Mouse (Mus musculus): ENCODE measurements around the gene Nrsn1.
"Not testable (repeated sequence)": the region's sequence is repeated elsewhere in the genome, so short reads cannot be mapped to it uniquely, and the experiment has no call there.

Nrsn1 gene

GRCm38 (mm10) chr13:25270402-25270801 is at the start of gene Nrsn1:
Nrsn1 (minus strand) TSS chr13:25270502.
- DNase-seq, result not testable (repeated sequence)

- DNase-seq, result no peak
Measured at GRCm38 (mm10) chr13:25312059-25312458, 41.8 kb upstream of the Nrsn1 start.

GRCm38 (mm10) chr13:25310068-25310467 is 39.8 kb upstream of the Nrsn1 start:
- DNase-seq, result no peak

DNA sequence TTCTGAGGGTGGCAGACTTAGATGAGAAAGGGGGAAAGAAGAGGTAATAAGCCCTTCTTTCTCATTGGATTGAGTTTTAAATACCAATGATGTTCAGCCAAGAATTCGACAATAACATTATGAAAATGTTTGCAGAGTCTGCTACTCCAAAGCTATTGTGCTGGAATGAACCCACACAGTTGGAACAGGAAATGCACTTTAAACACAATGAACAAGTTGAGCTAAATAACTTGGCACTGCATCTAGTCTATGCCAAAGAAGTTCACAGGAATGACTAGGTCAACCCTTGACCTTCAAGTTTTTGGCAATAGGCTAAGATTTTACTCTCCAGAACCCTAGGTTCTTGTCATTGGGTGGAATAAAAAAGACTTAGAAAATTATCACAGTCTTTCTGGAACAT is 18.4 kb upstream of the Nrsn1 start:
- DNase-seq, result no peak

GRCm38 (mm10) chr13:25274934-25275565 is 4.7 kb upstream of the Nrsn1 start:
- DNase-seq, result no peak

- DNase-seq, result no peak
Measured at GRCm38 (mm10) chr13:25272189-25272588, 1.9 kb upstream of the Nrsn1 start.

- peak in 1 of 2 experiments; percentile 1 for DNase-seq
Measured at GRCm38 (mm10) chr13:25269569-25270268, 583 bp downstream of the Nrsn1 start.

DNA sequence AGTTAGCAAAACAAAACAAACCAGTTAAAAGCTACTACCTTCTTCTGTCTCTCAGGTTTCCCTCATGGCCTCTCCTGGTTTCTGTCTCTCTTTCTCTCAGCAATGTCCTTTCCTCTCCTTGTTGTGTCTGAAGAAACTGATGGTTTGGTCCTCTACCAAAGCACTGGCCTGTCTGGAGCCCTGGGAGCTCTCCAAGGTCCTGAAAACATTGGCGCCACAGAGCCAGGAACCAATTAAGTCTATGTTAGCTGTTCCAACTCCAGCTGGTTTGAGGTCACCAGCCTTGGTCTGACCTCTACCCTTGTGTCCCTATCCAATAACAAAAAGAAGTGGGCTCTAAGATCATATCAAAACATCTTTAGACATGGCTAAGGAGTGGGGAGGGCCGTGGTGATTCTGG is 1.3 kb downstream of the Nrsn1 start:
- peak; percentile 11 to 13 for DNase-seq

DNA sequence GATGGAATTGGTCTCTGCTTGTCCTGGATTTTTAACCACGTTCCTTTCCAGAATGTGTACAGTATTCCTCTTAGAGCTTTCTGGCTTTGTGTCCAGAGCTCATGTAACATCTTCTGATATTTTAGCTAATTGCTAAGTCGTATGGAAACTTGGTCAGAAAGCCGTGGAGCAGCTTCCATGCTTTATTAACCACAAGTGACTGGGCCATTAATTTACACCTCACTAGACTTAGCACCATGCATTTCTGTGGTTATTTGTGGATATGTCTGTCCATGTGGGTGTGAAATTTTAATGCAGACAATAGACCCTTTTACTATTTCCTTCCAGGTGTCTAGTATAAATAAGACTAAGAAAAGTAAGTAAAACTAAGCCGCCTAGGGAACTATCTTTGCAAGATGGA is 7.6 kb downstream of the Nrsn1 start:
- DNase-seq, result no peak

- no peak for DNase-seq
Measured at GRCm38 (mm10) chr13:25257608-25258007, 12.7 kb downstream of the Nrsn1 start.

GRCm38 (mm10) chr13:25254478-25255263 is 15.6 kb downstream of the Nrsn1 start:
- DNase-seq, result no peak

DNA sequence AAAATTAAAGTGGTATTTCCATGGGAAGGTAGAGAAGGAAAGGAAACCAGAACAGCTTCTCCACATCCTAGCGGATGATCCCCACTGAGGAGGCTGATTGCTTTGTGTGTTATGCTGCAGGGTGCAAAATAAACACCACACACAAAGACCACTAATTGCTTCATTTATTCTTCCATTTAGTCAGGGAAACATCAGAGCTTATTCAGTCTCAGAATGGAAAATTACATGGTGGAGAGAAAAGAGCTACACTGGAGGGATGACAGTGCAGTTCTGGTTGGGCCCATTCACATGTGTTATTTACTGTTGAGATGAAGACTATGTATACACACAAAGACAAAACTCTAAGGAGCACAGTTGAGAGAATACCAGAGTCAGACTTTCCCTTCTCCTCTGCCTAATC is 18.4 kb downstream of the Nrsn1 start:
- DNase-seq, result no peak

GRCm38 (mm10) chr13:25220186-25220787 is 50.0 kb downstream of the Nrsn1 start:
- no peak for DNase-seq

GRCm38 (mm10) chr13:25218394-25218793 is 51.9 kb downstream of the Nrsn1 start:
- DNase-seq, result no peak

- DNase-seq, result no peak
Measured at GRCm38 (mm10) chr13:25206950-25207349, 63.4 kb downstream of the Nrsn1 start.

Measured in lung, adult 18-20 months (tissue).